Mouse (Mus musculus): ENCODE results near the gene Plekha4. TPM values are rescaled to one million over a fixed set of nuclear protein-coding genes. Genes with fewer than 3 reads are reported as not detected.

The Plekha4 gene
- total RNA-seq, 4 experiments from 2014 or later: 3.0 to 5.1 (median 4.0) TPM

Other genes with a start within 250 kb of the Plekha4 start
- gene Slc6a21, start 248.8 kb upstream of the Plekha4 start, total RNA-seq (2022): under 1 TPM in 3 of 4 experiments, not detected in 1; 0.19 to 0.55 (median 0.34) TPM
- 10 to 100 TPM; 23.9 to 27.8 (median 25.1) TPM for gene Trpm4, start 192.6 kb upstream of the Plekha4 start, total RNA-seq (2022)
- 1 to 10 TPM in 1 of 4 experiments, under 1 TPM in 3; 0.26 to 1.1 (median 0.78) TPM for gene Hrc, start 191.0 kb upstream of the Plekha4 start, total RNA-seq (2022)
- gene Ppfia3, start 159.3 kb upstream of the Plekha4 start, total RNA-seq (2022): 100 to 1,000 TPM; 137 to 162 (median 150) TPM
- gene Lin7b, start 155.7 kb upstream of the Plekha4 start, total RNA-seq (2022): 100 to 1,000 TPM; 139 to 172 (median 159) TPM
- gene Snrnp70, start 130.6 kb upstream of the Plekha4 start, total RNA-seq (2022): 100 to 1,000 TPM; 295 to 398 (median 356) TPM
- gene Kcna7, start 120.7 kb upstream of the Plekha4 start, total RNA-seq (2022): under 1 TPM in 1 of 4 experiments, not detected in 3; 0.14 TPM
- gene Ntf5, start 112.6 kb upstream of the Plekha4 start, total RNA-seq (2022): under 1 TPM in 2 of 4 experiments, not detected in 2; 0.36 to 0.39 TPM
- not detected for gene Lhb, start 105.5 kb upstream of the Plekha4 start, total RNA-seq (2022)
- 10 to 100 TPM; 14.7 to 16.4 (median 15.1) TPM for gene Gys1, start 91.5 kb upstream of the Plekha4 start, total RNA-seq (2022)
- gene Ruvbl2, start 88.2 kb upstream of the Plekha4 start, total RNA-seq (2022): 10 to 100 TPM; 30.0 to 37.5 (median 32.0) TPM
- gene Ftl1, start 66.4 kb upstream of the Plekha4 start, total RNA-seq (2022): 100 to 1,000 TPM; 206 to 283 (median 229) TPM
- gene Bax, start 59.4 kb upstream of the Plekha4 start, total RNA-seq (2022): 10 to 100 TPM; 57.8 to 78.7 (median 67.0) TPM
- gene Tulp2, start 44.5 kb upstream of the Plekha4 start, total RNA-seq (2022): not detected
- gene Gm45808, start 39.5 kb upstream of the Plekha4 start, total RNA-seq (2022): 1 to 10 TPM in 3 of 4 experiments, not detected in 1; 1.9 to 3.2 (median 2.9) TPM
- gene Dhdh, start 37.5 kb upstream of the Plekha4 start, total RNA-seq (2022): 1 to 10 TPM; 5.9 to 7.0 (median 6.3) TPM
- 100 to 1,000 TPM in 3 of 4 experiments, 10 to 100 TPM in 1; 97.8 to 121 (median 110) TPM for gene Nucb1, start 15.9 kb upstream of the Plekha4 start, total RNA-seq (2022)
- gene Ppp1r15a, start 62 bp upstream of the Plekha4 start, total RNA-seq (2022): 10 to 100 TPM; 16.0 to 27.0 (median 22.4) TPM
- gene Hsd17b14, start 28.6 kb downstream of the Plekha4 start, total RNA-seq (2022): 1 to 10 TPM in 2 of 4 experiments, under 1 TPM in 1, not detected in 1; 0.72 to 2.6 (median 1.2) TPM
- gene Bcat2, start 43.8 kb downstream of the Plekha4 start, total RNA-seq (2022): 10 to 100 TPM; 19.3 to 21.1 (median 19.9) TPM
- gene Fgf21, start 89.2 kb downstream of the Plekha4 start, total RNA-seq (2022): not detected
- under 1 TPM in 1 of 4 experiments, not detected in 3; 0.21 TPM for gene Fut1, start 91.0 kb downstream of the Plekha4 start, total RNA-seq (2022)
- not detected for gene Izumo1, start 95.5 kb downstream of the Plekha4 start, total RNA-seq (2022)
- gene Rasip1, start 101.2 kb downstream of the Plekha4 start, total RNA-seq (2022): 1 to 10 TPM; 5.9 to 7.6 (median 6.6) TPM
- 1 to 10 TPM; 3.5 to 6.0 (median 5.6) TPM for gene Mamstr, start 113.6 kb downstream of the Plekha4 start, total RNA-seq (2022)
- gene Fut2, start 140.1 kb downstream of the Plekha4 start, total RNA-seq (2022): under 1 TPM in 1 of 4 experiments, not detected in 3; 0.59 TPM
- gene Ntn5, start 157.7 kb downstream of the Plekha4 start, total RNA-seq (2022): 1 to 10 TPM; 7.6 to 8.7 (median 8.2) TPM
- 1 to 10 TPM in 1 of 4 experiments, under 1 TPM in 3; 0.63 to 1.1 (median 0.87) TPM for gene Sec1, start 168.1 kb downstream of the Plekha4 start, total RNA-seq (2022)
- 100 to 1,000 TPM; 230 to 247 (median 241) TPM for gene Car11, start 173.5 kb downstream of the Plekha4 start, total RNA-seq (2022)
- 100 to 1,000 TPM; 164 to 236 (median 186) TPM for gene Dbp, start 178.8 kb downstream of the Plekha4 start, total RNA-seq (2022)
- gene Rpl18, start 189.1 kb downstream of the Plekha4 start, total RNA-seq (2022): 100 to 1,000 TPM; 340 to 384 (median 357) TPM
- 10 to 100 TPM; 24.9 to 27.4 (median 25.3) TPM for gene Sphk2, start 191.7 kb downstream of the Plekha4 start, total RNA-seq (2022)
- gene Fam83e, start 194.9 kb downstream of the Plekha4 start, total RNA-seq (2022): under 1 TPM in 1 of 4 experiments, not detected in 3; 0.14 TPM
- gene Spaca4, start 199.5 kb downstream of the Plekha4 start, total RNA-seq (2022): not detected

Data from left cerebral cortex, adult 8-10 months (tissue).